Mouse (Mus musculus) brain, adult 2 months (tissue): ENCODE measurements around the gene Endog.
"Not testable (repeated sequence)": the region's sequence is repeated elsewhere in the genome, so short reads cannot be mapped to it uniquely, and the experiment has no call there.

Experiments
- DNase-seq: peaks from one replicate; pipeline ENCODE4 v3.0.0; 2011; ENCODE audit warnings: low read depth, low spot score

Endog gene

DNA sequence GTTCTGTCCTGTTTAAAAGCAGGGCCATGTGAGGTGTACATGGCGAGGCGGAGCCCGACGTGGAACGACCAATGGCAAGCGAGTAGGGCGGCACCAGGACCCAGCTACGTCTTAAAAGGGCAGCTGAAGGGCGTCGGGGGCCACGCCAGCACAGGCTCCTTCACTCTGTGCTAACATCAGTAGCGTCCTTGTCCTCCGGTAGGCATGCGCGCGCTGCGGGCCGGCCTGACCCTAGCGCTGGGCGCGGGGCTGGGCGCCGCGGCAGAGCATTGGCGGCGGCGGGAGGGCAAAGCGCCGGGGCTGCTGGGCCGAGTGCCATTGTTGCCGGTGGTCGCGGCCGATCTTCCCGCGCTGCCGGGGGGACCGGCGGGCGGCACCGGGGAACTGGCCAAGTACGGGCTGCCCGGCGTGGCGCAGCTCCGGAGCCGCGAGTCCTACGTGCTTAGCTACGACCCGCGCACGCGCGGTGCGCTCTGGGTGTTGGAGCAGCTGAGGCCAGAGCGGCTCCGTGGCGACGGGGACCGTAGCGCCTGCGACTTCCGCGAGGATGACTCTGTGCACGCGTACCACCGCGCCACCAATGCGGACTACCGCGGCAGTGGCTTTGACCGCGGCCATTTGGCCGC, at the start of gene Endog:
Endog (plus strand) TSS at position 123 of the 626 bp plus-strand sequence.
- DNase-seq = peak; percentile 98

DNA sequence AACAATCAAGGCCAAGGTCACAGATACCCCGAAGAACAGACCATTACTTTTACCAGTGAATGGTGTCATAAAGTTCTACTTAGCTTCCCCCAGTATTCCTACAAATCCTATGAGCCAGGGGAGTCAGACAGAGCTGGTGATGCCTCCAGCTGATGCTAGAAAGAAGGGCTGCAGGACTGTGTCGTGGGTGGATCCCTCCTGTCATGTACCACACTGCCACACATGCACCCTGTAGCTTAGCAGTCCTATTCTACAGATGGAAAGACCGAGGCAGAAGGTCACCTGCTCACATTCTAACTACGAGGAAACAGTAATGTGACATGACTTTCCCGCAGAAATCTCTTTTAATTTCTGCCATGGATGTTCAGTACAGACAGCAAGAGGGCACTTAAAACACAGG, 48.5 kb upstream of the Endog start:
- peak; percentile 59 for DNase-seq

DNA sequence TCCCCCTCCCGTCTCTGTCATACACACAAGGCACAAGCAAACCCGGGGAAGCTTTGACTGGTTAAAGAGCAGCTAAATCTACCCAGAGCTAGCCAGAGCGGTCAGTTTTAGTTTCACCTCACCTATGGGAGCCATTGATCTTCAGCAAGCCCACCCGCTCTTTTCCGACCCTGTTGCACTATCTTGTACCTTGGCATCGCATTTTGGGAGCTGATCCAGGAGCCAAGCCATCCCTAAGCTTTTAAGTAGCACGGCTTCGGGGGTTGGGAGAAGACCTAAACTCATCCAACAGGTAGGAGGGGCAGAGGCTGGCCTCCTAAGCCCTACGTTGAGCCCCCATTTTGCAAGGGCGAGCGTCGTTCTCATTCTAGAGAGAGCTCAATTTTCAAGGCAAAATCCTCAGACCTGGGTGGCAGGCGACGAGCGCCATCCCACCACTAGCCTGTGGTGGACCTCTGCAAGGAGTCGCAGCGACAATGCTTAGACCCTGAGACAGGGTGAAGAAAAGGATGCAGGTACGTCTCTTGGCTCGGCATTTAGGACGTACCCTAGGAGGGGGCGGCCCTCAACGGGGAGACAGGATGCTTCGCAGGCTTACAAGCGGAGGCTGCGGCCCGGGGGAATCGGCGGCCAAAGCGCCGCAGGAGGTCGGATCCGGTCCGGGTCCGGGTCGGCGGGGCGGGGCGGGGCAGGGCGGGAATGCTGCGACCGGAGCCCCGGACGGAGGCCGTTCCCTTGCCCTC, 47.4 kb upstream of the Endog start:
- DNase-seq = peak; percentile 36

DNA sequence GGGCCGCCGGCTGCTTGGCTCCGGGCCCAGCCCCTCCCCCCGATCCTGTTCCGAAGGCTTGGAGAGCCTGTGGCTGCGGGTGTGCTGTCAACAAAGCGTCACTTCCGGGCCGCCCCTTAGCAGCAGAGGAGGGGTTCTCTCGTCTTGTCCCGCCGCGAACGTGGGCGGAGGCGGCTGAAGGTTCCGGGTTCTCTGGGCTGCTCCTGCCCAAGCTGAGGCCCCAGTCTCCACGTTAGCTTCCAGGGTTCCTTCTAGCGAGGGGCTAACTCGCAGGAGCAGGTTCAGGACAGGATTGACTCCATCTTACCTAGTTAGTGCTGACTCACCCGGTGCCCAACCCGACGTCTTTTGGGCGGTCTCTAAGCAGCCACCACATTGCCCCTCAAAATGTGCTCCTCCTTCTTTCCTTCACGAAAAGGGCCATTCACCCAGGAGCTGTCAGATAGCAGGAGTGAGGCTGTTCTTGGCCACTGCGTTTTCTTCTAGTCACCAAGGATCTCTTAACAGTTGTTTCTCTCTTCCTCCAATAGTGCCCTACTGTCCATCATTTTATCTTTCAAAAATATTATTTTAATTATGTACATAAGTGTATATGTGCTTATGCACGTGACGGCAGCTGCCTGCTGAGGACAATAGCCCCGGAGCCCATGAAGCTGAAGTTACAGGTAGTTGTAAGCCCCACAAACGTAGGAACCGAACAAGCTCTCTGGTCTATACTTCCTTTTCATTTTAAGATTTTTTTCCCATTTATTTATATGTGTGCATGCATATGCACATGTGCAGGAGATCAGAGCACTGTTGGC, 46.6 kb upstream of the Endog start, which contains the start of gene Zer1:
Zer1 (minus strand) TSS at position 114 of the 803 bp plus-strand sequence.
- DNase-seq = peak; percentile 99

DNA sequence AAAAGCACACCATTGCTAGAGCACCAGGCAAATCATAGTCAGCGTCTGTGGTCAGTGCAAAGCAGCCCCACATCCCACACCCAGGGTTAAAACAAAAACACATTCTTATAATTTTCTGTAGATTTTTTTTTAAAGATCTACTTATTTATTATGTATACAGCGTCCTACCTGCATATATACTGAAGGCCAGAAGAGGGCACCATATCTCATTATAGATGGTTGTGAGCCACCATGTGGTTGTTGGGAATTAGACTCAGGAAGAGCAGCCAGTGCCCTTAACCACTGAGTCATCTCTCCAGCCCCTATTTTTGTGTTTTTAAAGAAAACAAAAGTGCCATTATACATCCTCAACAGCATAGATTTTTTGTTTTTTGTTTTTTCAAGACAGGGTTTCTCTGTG, 42.5 kb upstream of the Endog start:
- DNase-seq = peak; percentile 81

DNA sequence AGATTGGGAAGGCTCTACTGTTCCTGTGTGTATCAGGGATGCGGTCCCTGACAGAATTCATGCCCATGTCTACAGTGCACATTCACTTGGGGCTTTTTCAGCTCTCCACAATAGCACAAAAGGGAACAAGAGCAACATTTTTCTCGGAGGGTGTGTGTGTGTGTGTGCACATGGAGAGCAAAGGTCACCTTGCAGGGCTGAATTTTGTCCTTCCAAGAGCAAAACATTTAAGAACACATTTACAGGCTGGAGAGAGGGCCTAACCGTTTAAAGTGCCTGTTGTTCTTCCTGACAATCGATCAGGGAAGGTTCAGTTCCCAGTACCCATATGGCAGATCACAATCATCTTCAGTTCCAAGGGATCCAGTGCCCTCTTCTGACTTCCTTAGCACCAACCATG, 41.1 kb upstream of the Endog start:
- no peak for DNase-seq

DNA sequence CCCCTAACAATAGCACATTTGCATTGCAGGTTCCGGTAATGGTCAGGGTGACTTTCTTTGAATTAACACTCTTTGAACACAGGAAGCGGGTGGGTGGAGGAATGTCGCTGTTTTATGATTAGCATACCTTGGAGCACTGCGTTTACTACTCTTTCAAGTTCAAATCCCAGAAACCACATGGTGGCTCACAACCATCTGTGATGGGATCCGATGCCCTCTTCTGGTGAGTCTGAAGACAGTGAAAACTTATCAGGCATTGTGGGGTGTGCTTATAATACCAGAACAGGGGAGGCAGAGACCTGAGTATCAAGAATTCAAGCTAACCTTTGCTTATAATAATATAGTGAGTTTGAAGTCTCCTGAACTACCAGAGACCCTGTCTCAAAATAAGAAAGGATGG, 40.1 kb upstream of the Endog start:
- DNase-seq = not testable (repeated sequence)

DNA sequence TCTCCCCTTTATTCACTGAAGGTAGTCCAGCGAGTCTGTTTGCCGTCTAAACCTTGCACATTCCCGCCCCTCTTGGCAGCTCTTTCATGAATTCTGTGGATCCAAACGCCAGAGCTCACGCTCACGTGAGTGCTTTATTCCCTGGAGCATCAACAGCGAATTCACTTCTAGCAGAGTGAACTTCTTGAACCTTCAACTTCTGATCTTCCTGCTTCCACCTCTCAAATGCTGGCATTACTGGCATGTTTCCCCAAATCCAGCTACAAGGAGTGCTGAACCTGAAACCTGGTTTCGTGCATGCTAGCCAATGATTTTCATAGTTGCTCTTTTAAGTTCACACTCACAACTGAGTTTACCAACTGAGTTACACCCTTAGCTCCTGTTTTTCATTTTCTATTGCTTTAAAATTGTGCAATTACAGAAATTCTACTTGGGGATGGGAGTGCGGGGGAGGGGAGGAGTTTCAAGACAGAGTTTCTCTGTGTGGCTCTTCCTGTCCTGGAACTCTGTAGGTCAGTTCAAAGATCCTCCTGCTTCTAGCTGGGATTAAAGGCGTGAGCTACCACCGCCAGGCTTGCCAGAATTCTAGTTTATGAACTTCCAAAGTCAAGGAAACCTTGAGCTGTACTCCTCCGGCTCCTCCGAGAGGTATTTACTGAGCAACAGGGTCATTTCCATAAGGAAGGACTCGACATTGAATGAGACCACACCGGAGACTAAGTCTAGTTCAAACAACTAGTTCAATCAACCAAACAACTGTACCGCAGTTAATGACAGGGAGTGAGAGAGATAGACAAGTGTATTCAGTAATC, 38.3 kb upstream of the Endog start:
- no peak for DNase-seq

DNA sequence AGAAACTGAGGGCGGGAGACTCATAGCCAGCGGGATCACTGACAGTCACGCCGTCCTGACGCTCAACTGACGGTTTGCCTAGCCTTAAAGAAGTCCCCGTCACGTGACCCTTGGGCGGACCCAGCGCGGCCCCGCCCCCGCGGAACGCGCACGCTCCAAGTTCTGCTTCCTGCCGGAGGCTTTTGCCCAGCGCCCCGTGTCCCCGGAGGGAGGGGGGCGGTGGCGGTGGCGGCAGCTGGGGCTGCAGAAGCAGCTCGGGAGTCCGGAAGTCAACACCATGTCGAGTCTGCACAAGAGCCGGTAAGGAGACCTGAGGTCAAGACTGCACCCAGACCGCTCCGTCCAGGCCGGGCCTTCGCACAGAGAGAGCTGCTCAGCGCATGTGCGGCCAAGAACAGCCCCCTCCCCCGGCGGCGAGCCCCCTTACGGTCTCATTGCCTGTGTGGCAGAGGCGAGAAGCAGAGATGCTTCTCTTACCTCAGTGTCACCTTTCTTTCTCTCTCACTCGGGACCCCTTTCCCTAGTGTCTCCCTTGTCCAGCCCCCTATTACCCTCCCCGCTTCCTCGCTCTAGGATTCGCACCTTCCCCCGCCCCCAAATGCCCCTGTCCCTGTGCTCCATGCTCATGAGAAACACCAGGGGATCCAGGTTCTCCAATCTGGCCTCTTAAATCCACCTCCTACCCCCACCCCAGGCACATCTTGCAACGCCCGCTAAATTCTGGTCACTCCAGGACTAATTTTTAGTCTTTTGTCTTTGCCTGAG, 37.5 kb upstream of the Endog start, which contains the start of gene Tbc1d13:
Tbc1d13 (plus strand) TSS at position 134 of the 765 bp plus-strand sequence.
- peak; percentile 97 for DNase-seq

DNA sequence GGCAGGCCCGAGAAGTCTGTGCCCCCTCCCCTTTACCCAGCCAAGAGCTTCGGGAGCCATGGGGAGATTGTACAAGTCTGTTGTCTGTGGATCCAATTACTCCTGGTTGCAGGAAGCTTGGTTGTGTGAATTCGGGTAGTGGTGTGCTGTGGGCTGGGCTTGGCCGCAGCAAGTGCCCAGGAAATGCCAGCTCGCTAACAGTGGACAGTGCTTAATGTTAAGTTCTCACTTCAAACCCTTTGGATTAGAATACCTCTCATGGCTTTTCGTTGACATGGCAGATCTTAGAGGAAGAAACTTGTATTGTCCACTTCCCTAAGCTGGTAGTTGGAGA, 36.9 kb upstream of the Endog start:
- DNase-seq = no peak

DNA sequence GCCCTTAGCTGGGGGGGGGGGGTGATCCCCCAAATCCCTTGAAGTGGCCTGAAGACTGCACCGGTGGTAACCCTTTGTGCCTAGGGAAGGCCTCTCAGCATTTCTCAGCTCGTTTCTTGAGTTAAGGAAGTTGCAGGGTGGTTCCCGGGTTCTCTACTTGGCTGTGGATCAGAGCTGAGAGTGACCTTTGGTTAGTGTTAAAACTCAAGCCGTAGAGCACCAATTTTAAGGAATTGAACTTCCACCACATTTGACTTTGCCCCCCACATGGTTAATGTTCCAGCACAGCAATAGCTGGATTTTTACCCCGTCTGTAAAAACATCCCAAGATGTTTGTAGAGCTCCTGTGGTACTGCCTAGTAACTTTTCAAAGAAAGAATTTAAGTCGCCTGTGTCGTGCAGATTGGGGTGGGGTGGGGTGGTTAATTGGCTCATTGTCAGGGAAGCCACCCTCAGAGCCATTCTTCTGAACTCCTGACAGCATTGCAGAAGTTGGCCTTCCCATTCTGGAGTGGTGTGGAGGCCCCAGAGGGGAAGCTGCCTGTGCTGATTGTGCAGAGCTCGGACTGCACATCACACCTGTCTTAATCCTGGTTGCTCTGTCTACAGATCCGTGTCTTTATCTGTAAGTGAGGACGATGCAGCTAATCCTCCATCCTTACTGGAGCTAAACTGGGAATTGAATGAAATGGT, 36.2 kb upstream of the Endog start:
- DNase-seq = no peak

DNA sequence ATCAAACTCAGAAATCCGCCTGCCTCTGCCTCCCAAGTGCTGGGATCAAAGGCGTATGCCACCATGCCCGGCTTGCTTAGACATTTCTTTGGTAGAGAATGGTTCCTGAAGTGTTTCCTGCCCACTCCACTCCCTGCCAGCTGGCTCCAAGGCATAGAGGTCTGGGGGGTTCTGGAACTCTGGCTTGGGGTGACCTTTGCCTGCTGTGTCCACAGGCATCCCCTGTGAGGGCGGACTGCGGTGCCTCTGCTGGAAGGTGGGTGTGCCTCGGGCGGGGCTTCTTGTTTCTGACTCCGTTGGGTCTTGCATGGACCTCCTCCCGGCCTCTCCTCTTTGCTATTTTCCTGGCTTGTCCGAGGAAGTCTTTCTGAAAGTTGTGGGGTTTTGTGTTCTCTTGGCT, 34.8 kb upstream of the Endog start:
- no peak for DNase-seq

DNA sequence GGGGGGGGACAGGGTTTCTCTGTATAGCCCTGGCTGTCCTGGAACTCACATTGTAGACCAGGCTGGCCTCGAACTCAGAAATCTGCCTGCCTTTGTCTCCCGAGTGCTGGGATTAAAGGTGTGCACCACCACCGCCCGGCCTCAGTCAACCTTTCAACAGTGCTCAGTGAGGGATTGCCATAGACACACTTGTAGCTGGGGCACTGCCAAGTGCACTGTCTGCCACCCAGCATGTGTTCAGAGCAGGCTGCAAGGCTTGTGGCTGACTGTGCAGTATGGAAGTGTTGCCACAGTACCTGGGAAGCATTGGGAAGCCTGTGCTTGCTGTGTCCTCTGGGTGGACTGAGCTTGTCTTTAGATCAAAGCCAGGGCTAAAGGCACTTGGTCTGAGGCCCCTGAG, 31.3 kb upstream of the Endog start:
- DNase-seq = peak; percentile 87

DNA sequence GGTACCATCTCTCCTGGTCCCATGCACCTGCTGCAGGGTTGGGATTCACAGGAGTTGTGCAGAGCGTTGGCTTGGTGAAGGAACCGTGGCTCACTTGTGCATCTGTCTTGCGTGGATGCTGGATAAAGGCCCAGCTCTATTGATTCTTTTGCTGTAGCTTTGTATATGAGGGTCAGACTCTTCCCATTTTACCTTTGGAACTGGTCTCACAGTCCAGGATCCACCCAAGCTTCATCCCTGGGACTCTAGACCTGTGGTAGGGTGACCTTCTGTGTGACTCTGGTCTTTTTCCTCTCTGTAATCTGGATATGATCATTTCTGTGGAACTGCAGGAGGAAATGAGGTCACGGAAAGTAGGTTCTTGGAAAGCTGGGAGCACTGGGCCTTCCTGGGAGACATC, 26.9 kb upstream of the Endog start:
- no peak for DNase-seq

DNA sequence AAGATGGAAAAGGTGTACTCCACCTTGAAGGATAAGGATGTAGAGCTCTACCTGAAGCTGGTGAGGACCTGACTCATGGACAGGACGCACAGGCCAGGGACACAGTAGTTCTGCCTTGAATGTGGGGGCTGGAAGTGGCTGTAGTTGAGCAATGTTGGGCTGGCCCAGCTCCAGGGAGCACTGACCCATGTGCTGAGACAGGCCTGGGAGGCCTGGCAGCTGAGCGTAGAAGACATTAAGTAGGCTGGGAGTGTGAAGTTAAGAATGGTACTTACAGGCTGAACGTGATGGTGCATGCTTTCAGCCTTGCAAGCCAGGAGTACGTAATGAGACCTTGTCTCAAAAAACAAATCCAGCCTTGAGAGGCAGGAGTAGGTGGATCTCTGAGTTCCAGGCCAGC, 23.8 kb upstream of the Endog start:
- no peak for DNase-seq

DNA sequence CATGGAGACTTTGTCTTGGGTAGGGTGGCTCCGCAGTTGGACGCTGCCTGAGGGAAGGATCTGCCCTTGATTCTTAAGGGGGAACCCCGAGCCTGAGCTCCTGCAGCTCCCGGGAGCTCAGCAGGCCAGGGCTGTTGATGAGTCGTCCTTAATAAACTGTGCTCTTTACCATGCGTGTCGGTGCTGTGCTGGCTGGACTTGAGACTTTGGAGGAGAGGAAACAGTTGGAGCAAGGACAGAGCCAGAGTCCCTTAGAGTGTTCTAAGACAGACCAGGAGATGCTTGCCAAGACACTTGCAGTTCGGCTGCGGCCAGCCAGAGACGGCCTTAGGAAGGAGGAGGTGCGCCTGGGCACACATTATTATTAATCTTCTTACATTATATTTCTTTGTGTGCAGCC, 19.5 kb upstream of the Endog start:
- no peak for DNase-seq

DNA sequence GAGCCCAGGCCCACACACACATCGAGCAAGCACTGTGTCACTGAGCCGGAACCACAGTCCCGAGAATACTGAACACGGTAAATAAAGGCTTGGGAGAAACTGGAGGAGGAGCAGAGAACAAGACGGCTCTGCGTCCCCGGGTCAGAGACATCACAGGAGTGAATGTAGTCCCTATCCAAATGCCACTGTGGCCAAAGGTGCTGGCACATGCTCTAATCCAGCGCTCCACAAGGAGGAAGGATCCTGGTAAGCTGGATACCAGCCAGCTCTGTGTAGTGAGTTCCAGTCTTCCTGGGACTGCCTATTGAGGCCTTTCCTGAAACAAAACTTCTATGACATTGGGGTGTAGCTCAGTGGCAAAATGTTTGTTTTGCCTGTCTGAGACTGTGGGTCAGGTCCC, 18.7 kb upstream of the Endog start:
- DNase-seq = no peak

DNA sequence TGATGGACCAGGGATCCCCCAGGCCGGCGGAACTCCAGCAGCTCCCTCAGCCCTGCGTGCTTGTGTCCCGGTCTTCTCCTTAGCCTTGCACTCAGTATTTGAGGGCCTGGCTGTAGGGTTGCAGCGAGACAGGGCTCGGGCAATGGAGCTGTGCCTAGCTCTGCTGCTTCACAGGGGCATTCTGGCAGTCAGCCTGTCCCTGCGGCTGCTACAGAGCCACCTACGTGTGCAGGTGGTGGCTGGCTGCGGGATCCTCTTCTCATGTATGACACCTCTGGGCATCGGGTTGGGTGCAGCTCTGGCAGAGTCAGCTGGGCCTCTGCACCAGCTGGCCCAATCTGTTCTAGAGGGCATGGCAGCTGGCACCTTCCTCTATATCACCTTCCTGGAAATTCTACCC, 11.4 kb upstream of the Endog start:
- DNase-seq = not testable (repeated sequence)

DNA sequence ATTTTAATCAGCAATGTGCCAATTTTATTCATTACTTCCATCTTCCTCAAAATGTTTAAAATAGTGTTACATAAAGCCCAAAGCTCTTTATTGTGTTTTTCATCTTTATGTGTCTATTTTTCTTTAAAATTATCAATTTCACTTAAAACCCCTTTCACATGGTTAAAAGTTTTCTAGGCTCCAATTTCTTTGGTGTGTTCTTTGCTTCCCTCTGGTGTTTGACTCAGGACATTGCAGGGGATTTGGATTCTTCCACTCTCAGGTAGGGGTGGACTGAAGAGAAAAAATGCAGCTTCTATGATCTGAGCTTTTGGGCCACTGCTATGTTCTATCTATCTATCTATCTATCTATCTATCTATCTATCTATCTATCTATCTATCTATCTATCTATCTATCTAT, 9.5 kb upstream of the Endog start:
- peak; percentile 80 for DNase-seq

DNA sequence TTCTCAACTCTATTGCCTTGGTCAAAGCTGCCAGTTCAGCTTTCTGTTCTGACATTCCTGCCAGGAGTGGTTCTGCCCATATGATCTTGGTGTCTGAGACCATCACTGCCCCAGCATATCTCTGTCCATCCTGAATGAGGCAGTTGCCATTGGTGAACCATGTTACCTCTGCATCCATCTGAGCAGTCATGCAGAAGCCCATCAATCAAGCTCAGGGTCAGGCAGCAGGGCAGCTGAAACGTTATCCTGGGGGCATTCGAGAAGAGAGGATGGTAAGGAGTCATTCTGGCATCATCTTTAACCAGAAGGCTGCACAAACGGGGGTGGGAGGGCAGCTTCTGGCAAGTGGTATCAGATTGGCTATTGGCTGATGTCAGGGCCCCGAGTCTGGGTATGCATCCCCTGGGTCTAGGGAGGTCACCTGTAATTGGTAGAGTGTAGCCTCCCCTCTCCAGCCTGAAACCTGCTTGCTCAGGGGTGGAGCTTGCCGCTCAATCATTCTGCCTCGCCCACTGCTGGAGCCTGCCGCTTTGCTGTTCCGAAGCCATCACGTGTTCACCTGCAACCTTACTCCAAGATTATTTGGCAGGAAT, 6.9 kb upstream of the Endog start:
- DNase-seq = no peak
